Comparison of ENCODE assay signal across 21 mouse cellular contexts in the genomic region with DNA sequence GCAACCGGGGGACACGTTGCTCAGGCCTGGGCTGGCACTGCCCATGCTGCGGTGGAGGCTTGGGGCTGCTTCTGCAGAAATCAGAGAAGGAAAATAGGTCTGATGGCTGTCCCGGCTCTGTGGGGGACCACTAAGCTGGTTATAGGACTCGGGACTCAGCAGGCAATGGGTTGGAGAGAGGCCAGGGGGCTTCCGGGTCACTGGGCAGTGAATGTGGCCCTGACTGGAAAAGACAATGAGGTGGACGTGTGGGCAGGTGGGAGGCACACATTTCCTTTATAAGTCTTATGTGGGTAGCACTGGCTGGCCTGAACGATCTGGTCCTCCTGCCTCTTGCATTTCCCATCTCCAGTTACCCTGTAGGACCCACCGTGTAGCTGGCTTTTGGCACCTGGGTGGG. TPM values are rescaled to one million over a fixed set of nuclear protein-coding genes. Genes with fewer than 3 reads are reported as not detected.
"Had no signal": no experiment of that assay in that cellular context is flagged by ENCODE, and none has a peak within 500 bp of the region (broad histone marks: within the 10 kb centered on the region; RNA-seq: fewer than 3 reads in every experiment).

No protein-coding gene starts in this region.

- H3K27me3 ChIP-seq: midbrain, embryonic 15.5 days had no signal

- H3K9ac ChIP-seq: kidney, embryonic 15.5 days; liver, embryonic 13.5 days; midbrain, embryonic 15.5 days; neural tube, embryonic 13.5 days had no signal

- H3K4me2 ChIP-seq: kidney, embryonic 15.5 days; liver, embryonic 13.5 days; midbrain, embryonic 11.5 days; midbrain, embryonic 15.5 days; neural tube, embryonic 13.5 days had no signal

- DNase-seq: kidney, adult 8-10 months; kidney, postnatal 10 days; kidney, postnatal 36 days; liver, embryonic 13.5 days; lung, adult 2 months; lung, postnatal 14 days; lung, postnatal 4 days; thymus, adult 2 months; thymus, postnatal 14 days; thymus, postnatal 4 days had no signal

- ATAC-seq: midbrain, embryonic 15.5 days had no signal

- H3K27ac ChIP-seq: kidney, embryonic 15.5 days; left cerebral cortex, adult 2 months; liver, embryonic 13.5 days; midbrain, embryonic 15.5 days; neural tube, embryonic 13.5 days had no signal

- H3K4me3 ChIP-seq: kidney, embryonic 15.5 days; left cerebral cortex, adult 2 months; liver, embryonic 13.5 days; midbrain, embryonic 15.5 days; myocyte; neural tube, embryonic 13.5 days had no signal

- H3K9me3 ChIP-seq: kidney, embryonic 15.5 days; liver, embryonic 13.5 days; midbrain, embryonic 15.5 days; neural tube, embryonic 13.5 days had no signal

- H3K36me3 ChIP-seq: kidney, embryonic 15.5 days; liver, embryonic 13.5 days; midbrain, embryonic 15.5 days; neural tube, embryonic 13.5 days had no signal

RNA-seq across cellular contexts. Expression of gene Spdef, which starts 8.4 kb away (rescaled TPM):
- total RNA-seq: layer of hippocampus, postnatal 25 days; liver, adult 2 months; megakaryocyte progenitor cell, adult 5-6 weeks; megakaryocyte-erythroid progenitor cell, adult 5-6 weeks; monocyte, adult 5-6 weeks had no signal
- polyA plus RNA-seq: liver, embryonic 13.5 days had no signal
